Mouse (Mus musculus) liver, embryonic 14.5 days (tissue): ENCODE measurements around the gene Gfer. TPM values are rescaled to one million over a fixed set of nuclear protein-coding genes. Genes with fewer than 3 reads are reported as not detected.
A peak's percentile ranks its signal among the peaks of the same experiment; 100 is the strongest.

ENCODE experiments used
- ATAC-seq: fragments of 200-750 bp; cut with Nextera tagmentation; 2 replicates; pipeline ENCODE4 v1.8.0; 2017; ENCODE audit warnings: moderate number of reproducible peaks, mild to moderate bottlenecking, moderate library complexity; ENCODE audit not compliant: insufficient read depth
- DNase-seq, 3 experiments: peaks; one replicate each; pipeline ENCODE4 v3.0.0-alpha.2; 2012 to 2013; ENCODE audit warnings: low read depth in 3 of 3, low spot score in 3 of 3
- H3K27ac ChIP-seq: fragments of 300-500 bp; sonication (generic); 2 replicates; pipeline ENCODE4 v1.5.1; 2014; ENCODE audit warnings: moderate library complexity, mild to moderate bottlenecking, control low read depth, inconsistent platforms
- H3K27me3 ChIP-seq: fragments of 300-500 bp; sonication (generic); 2 replicates; pipeline ENCODE4 v1.6.1; 2014; ENCODE audit warnings: mild to moderate bottlenecking, low read length, moderate library complexity; ENCODE audit not compliant: control insufficient read depth, insufficient read depth
- H3K36me3 ChIP-seq: fragments of 300-500 bp; sonication (generic); replicated peaks from 2 replicates; pipeline ENCODE4 v1.6.1; 2014; ENCODE audit warnings: low read depth; ENCODE audit not compliant: control insufficient read depth, insufficient read depth
- H3K4me1 ChIP-seq, 2 experiments: fragments of 200-500 bp in 1 of 2; fragments of 300-500 bp in 1 of 2; sonication (generic) in 1 of 2; replicated peaks; 2 replicates each; pipeline ENCODE4 v1.6.1; 2012 to 2014; ENCODE audit warnings: antibody characterized with exemption in 1 of 2, inconsistent platforms in 1 of 2, low read length in 1 of 2; ENCODE audit not compliant: control insufficient read depth in 2 of 2, insufficient read depth in 2 of 2
- H3K4me2 ChIP-seq: fragments of 300-500 bp; sonication (generic); 2 replicates; pipeline ENCODE4 v1.6.1; 2014; ENCODE audit warnings: low read depth, mild to moderate bottlenecking, control low read depth, moderate library complexity
- H3K4me3 ChIP-seq, 2 experiments: fragments of 200-500 bp in 1 of 2; fragments of 300-500 bp in 1 of 2; sonication (generic) in 1 of 2; 2 replicates each; pipeline ENCODE4 v1.5.1; 2012 to 2014; ENCODE audit warnings: low read depth in 2 of 2, low read length in 2 of 2, mild to moderate bottlenecking in 2 of 2, control low read depth in 1 of 2, inconsistent platforms in 1 of 2, moderate library complexity in 1 of 2; ENCODE audit not compliant: insufficient read depth in 1 of 2
- H3K9ac ChIP-seq: fragments of 300-500 bp; sonication (generic); replicated peaks from 2 replicates; pipeline ENCODE4 v1.6.1; 2014; ENCODE audit warnings: mild to moderate bottlenecking, control low read depth, moderate library complexity
- H3K9me3 ChIP-seq: fragments of 300-500 bp; sonication (generic); 2 replicates; pipeline ENCODE4 v1.6.1; 2016; ENCODE audit warnings: low read length, mixed read lengths; ENCODE audit not compliant: control insufficient read depth
- CTCF ChIP-seq: IDR thresholded peaks from 2 replicates; pipeline ENCODE4 v1.5.1; 2016; ENCODE audit warnings: antibody characterized with exemption, low read depth, control low read depth
- EP300 ChIP-seq: IDR thresholded peaks from 2 replicates; pipeline ENCODE4 v1.6.1; 2016; ENCODE audit warnings: antibody characterized with exemption, low read depth
- WGBS: fragments of 180-500 bp; shearing (Covaris S2); extraction: QIAGEN DNeasy Blood & Tissue Kit; methylation state at CpG from one replicate; pipeline ENCODE4 v1.1.7; 2014; ENCODE audit not compliant: insufficient replicate concordance; 5-methylcytosine and 5-hydroxymethylcytosine counted together
- polyA plus RNA-seq, 2 experiments: library from polyadenylated mRNA; depleted of rRNA in 1 of 2; stranded (reverse) in 1 of 2; unstranded in 1 of 2; fragments of >200 nt; fragmentation: Nextera tagmentation in 1 of 2; extraction: Ambion mirVana in 1 of 2; gene quantifications; 2 replicates each; pipeline versions ENCODE4 v1.2.1 to v1.2.3; 2012 to 2014

Gene Gfer
- polyA plus RNA-seq, 2 experiments: 19.5 to 32.3 TPM

DNA sequence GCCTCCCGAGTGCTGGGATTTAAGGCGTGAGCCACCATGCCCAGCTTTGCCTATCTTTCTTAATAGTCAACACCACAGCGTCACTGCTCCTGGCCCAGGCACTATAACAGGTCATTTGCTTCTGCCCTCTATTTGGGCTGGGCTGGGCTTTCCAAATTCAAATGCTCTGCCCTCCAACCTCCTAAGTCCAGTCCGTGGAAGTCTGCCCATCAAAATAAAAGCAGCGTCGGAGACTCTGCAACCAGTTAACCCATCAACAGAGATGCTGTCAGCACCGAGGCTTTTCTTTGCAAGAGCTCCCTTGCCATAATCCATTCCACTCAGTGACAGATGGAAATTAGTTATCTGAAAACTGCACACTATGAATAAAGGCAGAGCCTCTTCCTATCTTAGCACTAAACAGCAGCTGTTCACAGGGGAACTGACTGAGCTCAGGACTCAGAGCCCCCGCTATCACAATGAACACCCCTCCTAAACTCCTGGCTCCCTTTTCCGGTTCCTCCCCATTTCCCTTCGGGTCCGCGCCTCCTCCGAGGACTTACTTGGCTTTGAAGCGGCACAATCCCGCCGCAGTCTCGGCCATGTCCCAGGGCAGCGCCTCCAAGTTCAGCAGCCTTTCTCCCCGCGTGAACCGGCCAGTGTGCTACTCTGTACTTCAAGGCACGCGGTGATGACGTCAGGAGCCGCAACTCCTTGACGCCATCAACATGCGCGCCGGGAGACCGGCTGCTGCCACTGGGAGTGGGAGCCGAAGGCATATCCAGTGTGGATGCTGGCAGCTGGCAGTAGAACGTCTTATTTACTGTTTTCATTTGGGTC lies 11.2 kb upstream of the Gfer start, which contains the start of gene Tbl3:
Gene Tbl3 (minus strand): TSS at position 679 of the 819 bp plus-strand sequence.
- no peak; the same call in 1 of the 2 replicates for TF ChIP-seq CTCF
- peak; percentile 38; the same call in 1 of the 2 replicates for TF ChIP-seq EP300
- ATAC-seq: peak; percentile 89
- Histone ChIP-seq H3K36me3 (peaks cover 6% of the 10 kb centered on the region), H3K4me2 (peak within 1 kb of the TSS; percentile 97), H3K9ac (peak within 1 kb of the TSS; percentile 83), H3K4me3 (peak within 1 kb of the TSS; percentile 72 to 86), H3K27ac (peak within 1 kb of the TSS; percentile 90), H3K9me3 (no peaks in the 10 kb centered on the region), H3K27me3 (no peaks in the 10 kb centered on the region), H3K4me1 (peaks cover 12 to 14% of the 10 kb centered on the region in 2 experiments)
- peak; percentile 85 to 90 (median 88) for DNase-seq
- WGBS: 1% methylated on average over 32 of the region's 32 CpGs

DNA sequence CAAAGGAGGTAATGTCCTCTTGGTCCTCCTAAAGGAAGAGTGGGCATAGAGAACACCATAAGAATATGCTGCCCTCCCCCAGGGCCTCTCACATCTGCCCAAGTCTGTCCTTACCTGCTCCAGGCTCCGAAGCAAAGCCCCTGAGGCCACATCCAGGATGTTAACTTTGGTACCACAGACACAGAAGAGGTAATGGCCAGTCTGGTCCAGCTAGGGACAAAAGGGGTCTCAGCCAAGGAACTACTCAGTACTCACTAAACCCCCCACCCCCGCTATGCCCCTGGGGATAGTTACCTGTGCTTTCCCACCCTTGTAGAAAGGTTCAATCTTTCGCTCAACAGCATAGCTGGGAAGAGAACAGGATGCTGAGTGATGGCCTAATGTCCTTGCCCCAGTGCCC lies 9.9 kb upstream of the Gfer start:
- no peak overlapping the region; the same call in 1 of the 2 replicates for H3K4me2 ChIP-seq
- peaks cover 14% of the 10 kb centered on the region for H3K36me3 ChIP-seq
- no peak for TF ChIP-seq EP300
- TF ChIP-seq CTCF: no peak
- WGBS: 80% methylated on average over 3 of the region's 3 CpGs
- ATAC-seq (no peak), DNase-seq (no peak)
- H3K9me3 ChIP-seq: no peaks in the 10 kb centered on the region
- H3K4me3 ChIP-seq: no peak overlapping the region
- peaks cover 12 to 14% of the 10 kb centered on the region in 2 experiments for H3K4me1 ChIP-seq
- no peaks in the 10 kb centered on the region for H3K27me3 ChIP-seq
- H3K9ac ChIP-seq: no peak overlapping the region
- no peak overlapping the region for H3K27ac ChIP-seq

GRCm38 (mm10) chr17:24701251-24701650 lies 5.3 kb upstream of the Gfer start:
- Histone ChIP-seq H3K4me3 (no peak overlapping the region), H3K4me1 (peaks cover 6 to 7% of the 10 kb centered on the region in 2 experiments), H3K9me3 (no peaks in the 10 kb centered on the region), H3K27ac (no peak overlapping the region), H3K27me3 (no peaks in the 10 kb centered on the region), H3K9ac (no peak overlapping the region), H3K36me3 (peaks cover 14% of the 10 kb centered on the region), H3K4me2 (no peak overlapping the region)
- 81% methylated on average over 9 of the region's 9 CpGs for WGBS
- DNase-seq (no peak), ATAC-seq (no peak)
- no peak for TF ChIP-seq CTCF
- no peak for TF ChIP-seq EP300

GRCm38 (mm10) chr17:24699473-24699872 lies 3.5 kb upstream of the Gfer start:
- Histone ChIP-seq H3K36me3 (peaks cover 14% of the 10 kb centered on the region), H3K4me2 (no peak overlapping the region), H3K4me3 (no peak overlapping the region), H3K27ac (no peak overlapping the region), H3K27me3 (no peaks in the 10 kb centered on the region), H3K9ac (no peak overlapping the region), H3K9me3 (no peaks in the 10 kb centered on the region), H3K4me1 (peaks cover 6 to 8% of the 10 kb centered on the region in 2 experiments)
- TF ChIP-seq EP300 (no peak), CTCF (no peak)
- no peak for DNase-seq
- no peak for ATAC-seq
- WGBS: 69% methylated on average over 2 of the region's 2 CpGs

- no peak for TF ChIP-seq EP300
- TF ChIP-seq CTCF: no peak
- ATAC-seq: no peak
- Histone ChIP-seq H3K4me3 (no peak overlapping the region), H3K9me3 (no peaks in the 10 kb centered on the region), H3K27me3 (no peaks in the 10 kb centered on the region), H3K36me3 (peaks cover 11% of the 10 kb centered on the region), H3K27ac (no peak overlapping the region), H3K4me1 (peaks cover 6 to 8% of the 10 kb centered on the region in 2 experiments), H3K4me2 (no peak overlapping the region), H3K9ac (no peak overlapping the region)
- 64% methylated on average over 9 of the region's 9 CpGs for WGBS
- no peak for DNase-seq
These were observed 2.8 kb upstream of the Gfer start for GRCm38 (mm10) chr17:24698715-24699114.
